Mouse (Mus musculus) forebrain, embryonic 15.5 days (tissue): ENCODE data around the gene Efhc1. TPM values are rescaled to one million over a fixed set of nuclear protein-coding genes. Genes with fewer than 3 reads are reported as not detected.

Source experiments
- ATAC-seq: fragments of 200-750 bp; cut with Nextera tagmentation; replicated peaks from 2 replicates; pipeline ENCODE4 v1.8.0; 2017; ENCODE audit warnings: mild to moderate bottlenecking, moderate TSS enrichment, moderate library complexity
- H3K27ac ChIP-seq: fragments of 300-500 bp; sonication (generic); replicated peaks from 2 replicates; pipeline ENCODE4 v1.5.1; 2015; ENCODE audit warnings: mild to moderate bottlenecking, inconsistent platforms
- H3K27me3 ChIP-seq: fragments of 300-500 bp; sonication (generic); 2 replicates; pipeline ENCODE4 v1.6.1; 2015; ENCODE audit warnings: inconsistent platforms
- H3K36me3 ChIP-seq: fragments of 300-500 bp; sonication (generic); 2 replicates; pipeline ENCODE4 v1.6.1; 2015; ENCODE audit warnings: mild to moderate bottlenecking, inconsistent platforms
- H3K4me1 ChIP-seq: fragments of 300-500 bp; sonication (generic); 2 replicates; pipeline ENCODE4 v1.6.1; 2015; ENCODE audit warnings: inconsistent platforms
- H3K4me2 ChIP-seq: fragments of 300-500 bp; sonication (generic); replicated peaks from 2 replicates; pipeline ENCODE4 v1.6.1; 2015; ENCODE audit warnings: mild to moderate bottlenecking, inconsistent platforms
- H3K4me3 ChIP-seq: fragments of 300-500 bp; sonication (generic); 2 replicates; pipeline ENCODE4 v1.5.1; 2015; ENCODE audit warnings: mild to moderate bottlenecking, inconsistent platforms
- H3K9ac ChIP-seq: fragments of 300-500 bp; sonication (generic); replicated peaks from 2 replicates; pipeline ENCODE4 v1.6.1; 2015; ENCODE audit warnings: mild to moderate bottlenecking, inconsistent platforms
- H3K9me3 ChIP-seq: fragments of 300-500 bp; sonication (generic); 2 replicates; pipeline ENCODE4 v1.6.1; 2016; ENCODE audit warnings: inconsistent platforms
- WGBS: fragments of 180-500 bp; shearing (Covaris S2); methylation state at CpG from one replicate; pipeline ENCODE4 v1.1.7; 2015; ENCODE audit warnings: mixed read lengths; 5-methylcytosine and 5-hydroxymethylcytosine counted together
- polyA plus RNA-seq: library from polyadenylated mRNA; unstranded; fragments of >200 nt; fragmentation: Nextera tagmentation; extraction: Ambion mirVana; gene quantifications from 2 replicates; pipeline ENCODE4 v1.2.1, GENCODE M21; 2015

Efhc1 gene
- polyA plus RNA-seq, 1 experiment from 2014 or later = 2.0 TPM

DNA sequence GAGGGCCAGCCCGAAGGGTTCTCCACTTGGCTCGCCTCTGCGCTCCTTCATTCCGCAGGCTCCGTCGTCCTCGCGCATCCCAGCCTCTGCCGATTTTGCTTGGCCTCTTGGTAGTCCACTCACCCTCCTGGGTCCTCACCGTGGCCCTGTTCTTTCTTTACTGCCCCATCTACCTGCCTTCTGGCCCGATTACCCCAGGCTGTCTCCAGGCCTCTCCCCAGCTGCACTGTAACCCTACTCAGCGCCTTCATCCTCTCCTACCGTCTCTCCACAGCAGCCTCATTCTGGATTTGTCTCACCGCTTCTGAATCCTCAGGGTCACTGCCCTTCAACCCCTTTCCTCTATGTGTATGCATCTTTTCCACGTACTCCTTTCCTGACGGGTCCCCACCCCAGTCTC is 373 bp downstream of the Efhc1 start:
- peak overlapping the region; percentile 55 for H3K4me3 ChIP-seq
- WGBS = 5% methylated on average over 16 of the region's 16 CpGs
- peak overlapping the region; percentile 69 for H3K9ac ChIP-seq
- peak overlapping the region; percentile 76 for H3K27ac ChIP-seq
- ATAC-seq = no peak
- H3K4me2 ChIP-seq = peak overlapping the region; percentile 69
- H3K4me1 ChIP-seq = peaks cover 5% of the 10 kb centered on the region
- no peaks in the 10 kb centered on the region for H3K9me3 ChIP-seq
- no peaks in the 10 kb centered on the region for H3K36me3 ChIP-seq
- H3K27me3 ChIP-seq = no peaks in the 10 kb centered on the region

GRCm38 (mm10) chr1:20954876-20955275 is 3.5 kb downstream of the Efhc1 start:
- whole genome bisulfite sequencing = 82% methylated on average over 3 of the region's 3 CpGs
- Histone ChIP-seq H3K36me3 (no peaks in the 10 kb centered on the region), H3K4me3 (no peak overlapping the region), H3K9me3 (no peaks in the 10 kb centered on the region), H3K4me1 (peaks cover 5% of the 10 kb centered on the region), H3K27me3 (no peaks in the 10 kb centered on the region), H3K9ac (no peak overlapping the region), H3K27ac (no peak overlapping the region), H3K4me2 (no peak overlapping the region)
- no peak for ATAC-seq

DNA sequence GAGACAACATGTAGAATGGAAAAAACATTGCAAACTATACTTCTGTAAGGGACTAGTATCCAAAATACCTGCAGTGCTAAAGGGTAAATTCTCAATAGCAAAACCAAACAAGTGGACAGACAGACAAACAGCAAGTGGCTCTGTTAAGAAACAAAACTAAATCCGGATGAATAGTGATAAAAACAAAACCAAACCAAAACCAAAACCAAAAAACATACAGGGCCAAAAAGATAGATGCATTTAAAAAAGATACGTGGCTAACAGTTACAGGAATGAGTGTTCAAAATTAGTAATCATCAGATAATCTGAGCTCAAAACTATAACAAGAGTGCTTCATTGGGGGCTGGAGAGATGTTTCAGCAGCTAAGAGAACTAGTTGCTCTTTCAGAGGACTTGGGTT is 18.2 kb downstream of the Efhc1 start:
- ATAC-seq = no peak
- WGBS = 90% methylated on average over 2 of the region's 2 CpGs
- no peaks in the 10 kb centered on the region for H3K4me1 ChIP-seq
- no peak overlapping the region for H3K4me3 ChIP-seq
- no peaks in the 10 kb centered on the region for H3K9me3 ChIP-seq
- no peak overlapping the region for H3K4me2 ChIP-seq
- H3K27me3 ChIP-seq = no peaks in the 10 kb centered on the region
- H3K27ac ChIP-seq = no peak overlapping the region
- no peak overlapping the region for H3K9ac ChIP-seq
- H3K36me3 ChIP-seq = no peaks in the 10 kb centered on the region

DNA sequence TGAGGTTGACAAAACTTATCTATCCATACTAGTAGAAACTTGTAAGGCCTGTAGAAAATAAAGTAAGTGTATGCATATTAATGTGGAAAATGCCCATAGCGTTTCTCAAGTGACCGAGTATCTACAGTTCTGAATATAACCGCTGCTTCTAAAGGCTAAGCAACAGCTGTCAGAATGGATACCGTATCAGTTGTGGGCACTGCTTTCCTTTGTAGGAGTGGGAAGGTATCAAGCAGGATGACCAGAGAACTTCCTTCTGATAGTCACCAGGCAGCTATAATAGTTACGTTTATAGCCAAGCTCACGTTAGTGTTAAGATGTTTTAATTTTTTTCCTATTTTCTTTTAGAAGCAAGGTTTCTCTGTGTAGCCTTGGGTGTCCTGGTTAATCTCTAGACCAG is 22.0 kb downstream of the Efhc1 start:
- no peak overlapping the region for H3K4me2 ChIP-seq
- H3K36me3 ChIP-seq = no peaks in the 10 kb centered on the region
- ATAC-seq = no peak
- no peaks in the 10 kb centered on the region for H3K9me3 ChIP-seq
- no peaks in the 10 kb centered on the region for H3K4me1 ChIP-seq
- H3K27ac ChIP-seq = no peak overlapping the region
- no peaks in the 10 kb centered on the region for H3K27me3 ChIP-seq
- H3K4me3 ChIP-seq = no peak overlapping the region
- WGBS = 93% methylated on average over 6 of the region's 6 CpGs
- no peak overlapping the region for H3K9ac ChIP-seq

DNA sequence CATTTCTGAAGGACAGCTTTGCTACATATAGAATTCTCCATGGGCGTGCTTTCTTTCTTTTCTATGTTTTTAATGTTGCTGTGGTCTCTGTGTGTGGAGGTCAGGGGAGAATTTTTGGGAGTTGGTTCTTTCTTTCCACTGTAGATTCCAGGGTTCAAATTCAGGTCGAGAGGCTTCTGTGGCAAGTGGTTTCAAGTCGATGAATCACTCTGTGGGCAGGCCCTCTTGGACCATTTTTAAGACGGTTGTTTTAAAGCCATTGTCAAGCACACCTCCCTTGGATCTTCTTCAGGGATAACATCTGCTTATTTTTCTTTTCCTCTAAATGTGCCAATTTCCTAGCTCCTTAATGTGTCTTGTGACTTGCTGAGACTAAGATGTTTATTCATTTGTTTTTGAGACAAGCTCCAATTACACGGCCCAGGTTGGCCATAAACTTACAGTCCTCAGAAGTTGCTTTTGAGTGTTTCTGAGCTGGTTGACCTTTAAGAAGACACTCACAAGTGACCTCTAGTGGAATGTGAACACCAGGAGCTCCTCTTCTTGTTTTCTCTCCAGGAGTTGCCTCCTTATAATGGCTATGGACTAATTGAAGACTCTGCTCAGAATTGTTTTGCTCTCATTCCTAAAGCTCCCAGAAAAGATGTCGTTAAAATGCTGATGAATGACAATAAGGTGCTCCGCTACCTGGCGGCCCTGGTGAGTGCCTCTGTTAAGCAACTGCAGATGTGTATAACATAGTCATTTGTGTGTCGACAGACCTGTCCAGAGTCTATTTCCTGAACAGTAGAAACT is 23.1 kb downstream of the Efhc1 start:
- WGBS = 79% methylated on average over 9 of the region's 9 CpGs
- Histone ChIP-seq H3K27me3 (no peaks in the 10 kb centered on the region), H3K4me2 (no peak overlapping the region), H3K4me3 (no peak overlapping the region), H3K9me3 (no peaks in the 10 kb centered on the region), H3K27ac (no peak overlapping the region), H3K4me1 (no peaks in the 10 kb centered on the region), H3K9ac (no peak overlapping the region), H3K36me3 (no peaks in the 10 kb centered on the region)
- no peak for ATAC-seq

DNA sequence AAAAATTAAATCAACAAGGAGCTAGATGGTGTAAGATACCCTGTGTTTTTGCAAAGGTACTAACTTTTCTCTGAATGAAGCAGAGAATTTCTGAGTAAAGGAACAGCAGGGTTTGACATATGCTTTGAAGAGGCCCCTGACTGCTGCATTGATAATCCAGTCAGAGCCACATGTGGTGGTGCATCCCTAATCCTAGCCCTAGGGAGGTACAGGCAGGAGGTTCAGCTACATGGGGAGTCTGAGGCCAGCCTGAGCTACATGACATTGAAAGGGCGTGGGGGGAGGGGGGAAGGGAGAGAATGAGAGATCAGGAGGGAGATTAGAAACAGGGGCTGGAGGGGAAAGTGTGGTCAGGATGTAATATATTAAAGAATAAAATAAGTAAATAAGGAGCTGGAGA is 29.1 kb downstream of the Efhc1 start:
- no peak overlapping the region for H3K9ac ChIP-seq
- no peak for ATAC-seq
- 50% methylated on average over 1 of the region's 1 CpGs for WGBS
- H3K4me1 ChIP-seq = no peaks in the 10 kb centered on the region
- H3K27ac ChIP-seq = no peak overlapping the region
- H3K9me3 ChIP-seq = no peaks in the 10 kb centered on the region
- no peak overlapping the region for H3K4me2 ChIP-seq
- no peaks in the 10 kb centered on the region for H3K36me3 ChIP-seq
- H3K27me3 ChIP-seq = no peaks in the 10 kb centered on the region
- no peak overlapping the region for H3K4me3 ChIP-seq

DNA sequence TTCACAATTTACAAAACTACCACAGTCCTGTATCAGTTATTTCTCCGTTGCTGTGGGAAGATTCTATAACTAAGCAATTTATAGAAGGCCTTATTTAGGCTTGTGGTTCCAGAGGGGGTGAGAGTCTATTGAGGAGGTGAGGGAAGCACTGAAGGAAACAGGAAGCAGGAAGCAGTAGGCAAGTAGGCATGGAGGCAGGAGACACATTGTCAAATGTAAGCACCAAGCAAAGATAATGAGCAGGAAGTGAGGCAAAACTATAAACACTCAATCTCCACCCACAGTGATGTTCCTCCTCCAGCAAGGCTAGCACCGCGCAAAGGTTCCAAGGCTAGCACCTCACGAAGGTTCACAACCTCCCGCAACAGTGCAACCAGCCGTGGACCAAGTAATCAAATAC is 30.3 kb downstream of the Efhc1 start:
- Histone ChIP-seq H3K4me3 (no peak overlapping the region), H3K27ac (no peak overlapping the region), H3K4me1 (no peaks in the 10 kb centered on the region), H3K36me3 (no peaks in the 10 kb centered on the region), H3K27me3 (no peaks in the 10 kb centered on the region), H3K9me3 (no peaks in the 10 kb centered on the region), H3K9ac (no peak overlapping the region), H3K4me2 (no peak overlapping the region)
- WGBS = 93% methylated on average over 6 of the region's 6 CpGs
- no peak for ATAC-seq

- no peak overlapping the region for H3K4me3 ChIP-seq
- no peaks in the 10 kb centered on the region for H3K4me1 ChIP-seq
- no peaks in the 10 kb centered on the region for H3K36me3 ChIP-seq
- no peak overlapping the region for H3K27ac ChIP-seq
- H3K9me3 ChIP-seq = no peaks in the 10 kb centered on the region
- no peaks in the 10 kb centered on the region for H3K27me3 ChIP-seq
- no peak overlapping the region for H3K9ac ChIP-seq
- 75% methylated on average over 2 of the region's 2 CpGs for WGBS
- no peak overlapping the region for H3K4me2 ChIP-seq
- no peak for ATAC-seq
Observed at GRCm38 (mm10) chr1:20984103-20984502, 32.7 kb downstream of the Efhc1 start.

GRCm38 (mm10) chr1:20984582-20984981 is 33.2 kb downstream of the Efhc1 start:
- Histone ChIP-seq H3K9me3 (no peaks in the 10 kb centered on the region), H3K4me3 (no peak overlapping the region), H3K27ac (no peak overlapping the region), H3K4me1 (no peaks in the 10 kb centered on the region), H3K27me3 (no peaks in the 10 kb centered on the region), H3K36me3 (no peaks in the 10 kb centered on the region), H3K4me2 (no peak overlapping the region), H3K9ac (no peak overlapping the region)
- ATAC-seq = no peak
- WGBS = 33% methylated on average over 4 of the region's 4 CpGs

DNA sequence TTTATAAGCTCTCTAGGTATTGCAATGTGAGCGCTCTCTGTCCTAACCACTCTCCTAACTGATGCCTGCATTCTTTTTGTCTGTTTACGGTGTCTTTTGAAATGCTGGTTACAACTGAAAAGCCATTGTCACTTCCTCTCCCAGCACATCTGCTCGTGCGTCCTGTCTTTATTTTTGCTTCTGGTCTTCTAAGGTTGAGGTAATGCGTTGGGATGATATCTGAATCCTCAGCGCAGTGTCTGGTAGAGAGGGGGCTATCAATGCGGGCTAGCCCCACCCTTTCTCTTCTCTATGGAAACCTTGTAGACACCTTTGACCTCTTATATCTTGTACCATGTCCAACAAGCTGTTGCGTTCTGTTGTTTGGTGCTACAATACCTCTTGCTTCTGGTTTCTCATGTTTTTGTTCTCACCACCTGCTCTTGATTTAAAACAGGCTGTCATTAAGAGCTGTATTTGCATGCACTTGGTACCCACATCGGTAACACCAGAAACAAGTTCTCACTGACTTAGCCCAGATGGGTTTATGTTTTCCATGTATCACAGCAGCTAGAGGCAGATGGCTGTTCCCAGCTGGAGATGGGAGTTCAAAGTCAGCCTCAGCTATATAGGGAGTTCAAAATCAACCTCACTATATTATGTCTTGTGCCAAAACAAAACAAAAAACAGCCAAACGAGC is 35.1 kb downstream of the Efhc1 start:
- H3K9ac ChIP-seq = no peak overlapping the region
- 66% methylated on average over 10 of the region's 10 CpGs for WGBS
- ATAC-seq = peak; percentile 45; the same call in 1 of the 2 replicates
- no peaks in the 10 kb centered on the region for H3K36me3 ChIP-seq
- no peaks in the 10 kb centered on the region for H3K4me1 ChIP-seq
- H3K27ac ChIP-seq = no peak overlapping the region
- H3K4me2 ChIP-seq = no peak overlapping the region
- H3K27me3 ChIP-seq = no peaks in the 10 kb centered on the region
- no peaks in the 10 kb centered on the region for H3K9me3 ChIP-seq
- H3K4me3 ChIP-seq = no peak overlapping the region

GRCm38 (mm10) chr1:20989461-20990083 is 38.1 kb downstream of the Efhc1 start:
- H3K27me3 ChIP-seq = no peaks in the 10 kb centered on the region
- no peak overlapping the region for H3K4me2 ChIP-seq
- no peaks in the 10 kb centered on the region for H3K4me1 ChIP-seq
- WGBS = 93% methylated on average over 11 of the region's 11 CpGs
- H3K9me3 ChIP-seq = no peaks in the 10 kb centered on the region
- no peak for ATAC-seq
- H3K9ac ChIP-seq = no peak overlapping the region
- H3K27ac ChIP-seq = no peak overlapping the region
- H3K4me3 ChIP-seq = no peak overlapping the region
- H3K36me3 ChIP-seq = no peaks in the 10 kb centered on the region

GRCm38 (mm10) chr1:20993690-20994089 is 42.3 kb downstream of the Efhc1 start:
- Histone ChIP-seq H3K36me3 (no peaks in the 10 kb centered on the region), H3K27me3 (no peaks in the 10 kb centered on the region), H3K27ac (no peak overlapping the region), H3K9ac (no peak overlapping the region), H3K4me2 (no peak overlapping the region), H3K4me3 (no peak overlapping the region), H3K9me3 (no peaks in the 10 kb centered on the region), H3K4me1 (0 out of 2 replicates have a peak, but pooled peaks cover 6% of the 10 kb centered on the region)
- WGBS = 76% methylated on average over 3 of the region's 3 CpGs
- no peak for ATAC-seq
